Mouse (Mus musculus): ENCODE measurements around the gene Abcd3.

Abcd3 gene

GRCm38 (mm10) chr3:121737453-121737852 is 77.6 kb downstream of the Abcd3 start:
- DNase-seq = peak; percentile 9 to 25

GRCm38 (mm10) chr3:121736025-121736744 is 78.9 kb downstream of the Abcd3 start:
- DNase-seq = peak; percentile 58 to 64

- DNase-seq = no peak
Measured at GRCm38 (mm10) chr3:121735542-121735941, 79.6 kb downstream of the Abcd3 start.

GRCm38 (mm10) chr3:121729678-121730077 is 85.4 kb downstream of the Abcd3 start:
- no peak for DNase-seq

- DNase-seq = no peak
Measured at GRCm38 (mm10) chr3:121725651-121726050, 89.5 kb downstream of the Abcd3 start.

- DNase-seq = no peak
Measured at GRCm38 (mm10) chr3:121724553-121724952, 90.5 kb downstream of the Abcd3 start.

GRCm38 (mm10) chr3:121723968-121724524 is 91.1 kb downstream of the Abcd3 start:
- DNase-seq = no peak

- DNase-seq = peak; percentile 68
Measured at GRCm38 (mm10) chr3:121722971-121723844, 91.9 kb downstream of the Abcd3 start, which contains the start of gene F3. Gene F3, plus strand, starts transcription at chr3:121723537.

GRCm38 (mm10) chr3:121721691-121722070 is 93.4 kb downstream of the Abcd3 start:
- no peak for DNase-seq

- no peak for DNase-seq
Measured at GRCm38 (mm10) chr3:121720801-121721690, 94.1 kb downstream of the Abcd3 start.

GRCm38 (mm10) chr3:121719701-121720100 is 95.4 kb downstream of the Abcd3 start:
- no peak for DNase-seq

GRCm38 (mm10) chr3:121718679-121719078 is 96.4 kb downstream of the Abcd3 start:
- no peak for DNase-seq

GRCm38 (mm10) chr3:121716480-121716879 is 98.6 kb downstream of the Abcd3 start:
- DNase-seq = no peak

- no peak for DNase-seq
Measured at GRCm38 (mm10) chr3:121715741-121716459, 99.2 kb downstream of the Abcd3 start.

GRCm38 (mm10) chr3:121715336-121715735 is 99.8 kb downstream of the Abcd3 start:
- DNase-seq = no peak

GRCm38 (mm10) chr3:121714461-121714860 is 100.6 kb downstream of the Abcd3 start:
- DNase-seq = no peak

- no peak for DNase-seq
Measured at GRCm38 (mm10) chr3:121713816-121714215, 101.3 kb downstream of the Abcd3 start.

- no peak for DNase-seq
Measured at GRCm38 (mm10) chr3:121713151-121713701, 101.9 kb downstream of the Abcd3 start.

GRCm38 (mm10) chr3:121712222-121712621 is 102.9 kb downstream of the Abcd3 start:
- no peak for DNase-seq

- DNase-seq = no peak
Measured at GRCm38 (mm10) chr3:121710894-121711531, 104.1 kb downstream of the Abcd3 start.
